Mouse (Mus musculus) hindbrain, embryonic 15.5 days (tissue): ENCODE data around the gene Zfp800. TPM values are rescaled to one million over a fixed set of nuclear protein-coding genes. Genes with fewer than 3 reads are reported as not detected.

Experiments used
- ATAC-seq: fragments of 200-750 bp; cut with Nextera tagmentation; 2 replicates; pipeline ENCODE4 v1.8.0; 2017; ENCODE audit warnings: low read depth, moderate number of reproducible peaks, moderate TSS enrichment; ENCODE audit not compliant: low FRiP score
- H3K27ac ChIP-seq: fragments of 300-500 bp; sonication (generic); replicated peaks from 2 replicates; pipeline ENCODE4 v1.5.1; 2015; ENCODE audit warnings: mild to moderate bottlenecking, inconsistent platforms
- H3K27me3 ChIP-seq: fragments of 300-500 bp; sonication (generic); 2 replicates; pipeline ENCODE4 v1.6.1; 2015; ENCODE audit warnings: control low read depth, inconsistent platforms
- H3K36me3 ChIP-seq: fragments of 300-500 bp; sonication (generic); 2 replicates; pipeline ENCODE4 v1.6.1; 2015; ENCODE audit warnings: control low read depth, inconsistent platforms
- H3K4me1 ChIP-seq: fragments of 300-500 bp; sonication (generic); replicated peaks from 2 replicates; pipeline ENCODE4 v1.6.1; 2015; ENCODE audit warnings: control low read depth, inconsistent platforms
- H3K4me2 ChIP-seq: fragments of 300-500 bp; sonication (generic); 2 replicates; pipeline ENCODE4 v1.6.1; 2015; ENCODE audit warnings: moderate library complexity, mild to moderate bottlenecking, inconsistent platforms
- H3K4me3 ChIP-seq: fragments of 300-500 bp; sonication (generic); 2 replicates; pipeline ENCODE4 v1.5.1; 2015; ENCODE audit warnings: mild to moderate bottlenecking, inconsistent platforms
- H3K9ac ChIP-seq: fragments of 300-500 bp; sonication (generic); 2 replicates; pipeline ENCODE4 v1.6.1; 2015; ENCODE audit warnings: inconsistent platforms
- H3K9me3 ChIP-seq: fragments of 300-500 bp; sonication (generic); 2 replicates; pipeline ENCODE4 v1.6.1; 2016; ENCODE audit warnings: control low read depth, inconsistent platforms
- WGBS: fragments of 180-500 bp; shearing (Covaris S2); methylation state at CpG from one replicate; pipeline ENCODE4 v1.1.7; 2015; 5-methylcytosine and 5-hydroxymethylcytosine counted together
- polyA plus RNA-seq: library from polyadenylated mRNA; unstranded; fragments of >200 nt; fragmentation: Nextera tagmentation; extraction: Ambion mirVana; gene quantifications from 2 replicates; pipeline ENCODE4 v1.2.1, GENCODE M21; 2015

Zfp800 gene
- polyA plus RNA-seq, 1 experiment from 2014 or later: 22.4 TPM

DNA sequence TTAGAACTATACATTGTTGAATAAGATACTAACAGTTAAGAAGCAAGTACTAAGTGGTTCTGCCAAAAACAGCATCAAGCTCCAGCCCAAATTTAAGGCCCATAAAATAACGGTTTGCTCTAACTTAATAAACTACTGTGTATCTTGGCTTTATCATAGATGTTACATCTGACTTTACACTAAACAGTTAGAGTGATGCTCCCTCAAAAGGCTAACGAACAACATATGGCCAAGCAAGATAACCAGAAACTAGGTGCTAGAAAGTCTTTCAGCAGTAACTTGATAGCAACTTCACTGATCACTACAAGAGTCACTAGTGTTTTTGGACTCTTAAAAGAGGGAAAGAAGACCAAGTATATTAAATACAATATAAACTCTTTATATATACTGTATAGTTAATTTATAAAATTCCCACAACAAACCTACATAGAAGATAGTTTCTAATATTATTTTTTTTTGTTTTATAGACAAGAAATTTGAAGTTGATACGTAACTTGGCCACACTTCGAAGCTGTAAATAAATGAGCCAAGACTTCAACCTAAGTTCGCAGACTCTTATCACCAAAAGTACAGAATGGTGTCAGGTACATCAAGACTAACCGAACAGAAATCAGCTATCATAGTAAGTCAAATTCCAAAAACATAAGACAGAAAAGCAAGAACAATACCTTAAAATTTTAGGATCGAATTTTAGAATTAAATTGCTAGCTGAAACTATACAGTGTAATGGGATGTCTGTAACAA lies 165.0 kb downstream of the Zfp800 start:
- Histone ChIP-seq H3K4me2 (no peak overlapping the region), H3K4me1 (no peaks in the 10 kb centered on the region), H3K9me3 (no peaks in the 10 kb centered on the region), H3K27ac (no peak overlapping the region), H3K27me3 (no peaks in the 10 kb centered on the region), H3K36me3 (0 out of 2 replicates have a peak, but pooled peaks cover 9% of the 10 kb centered on the region), H3K9ac (no peak overlapping the region), H3K4me3 (no peak overlapping the region)
- 97% methylated on average over 7 of the region's 7 CpGs for WGBS
- no peak for ATAC-seq

DNA sequence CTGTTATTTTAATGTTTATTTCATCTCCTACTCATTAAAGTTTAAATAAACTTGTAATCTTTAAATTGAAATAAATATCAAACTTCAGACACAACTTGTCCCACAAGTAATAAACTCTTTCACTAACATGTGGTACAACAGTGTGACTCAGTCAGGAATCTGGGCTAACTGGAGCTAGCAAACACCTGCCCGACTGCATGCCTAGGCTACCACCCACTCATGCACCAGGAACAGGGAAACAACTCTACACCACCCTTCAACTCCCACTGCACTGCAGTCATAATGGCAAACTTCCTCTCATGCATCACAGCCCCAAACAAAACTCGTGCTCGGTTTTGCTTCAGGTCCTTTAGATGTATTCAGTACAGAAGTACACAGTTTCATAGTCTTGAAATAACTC lies 169.7 kb downstream of the Zfp800 start:
- WGBS: 85% methylated on average over 3 of the region's 3 CpGs
- no peak overlapping the region for H3K4me3 ChIP-seq
- no peak overlapping the region for H3K9ac ChIP-seq
- no peaks in the 10 kb centered on the region for H3K27me3 ChIP-seq
- H3K4me1 ChIP-seq: no peaks in the 10 kb centered on the region
- no peak for ATAC-seq
- H3K4me2 ChIP-seq: no peak overlapping the region
- no peaks in the 10 kb centered on the region for H3K9me3 ChIP-seq
- H3K27ac ChIP-seq: no peak overlapping the region
- 0 out of 2 replicates have a peak, but pooled peaks cover 9% of the 10 kb centered on the region for H3K36me3 ChIP-seq

DNA sequence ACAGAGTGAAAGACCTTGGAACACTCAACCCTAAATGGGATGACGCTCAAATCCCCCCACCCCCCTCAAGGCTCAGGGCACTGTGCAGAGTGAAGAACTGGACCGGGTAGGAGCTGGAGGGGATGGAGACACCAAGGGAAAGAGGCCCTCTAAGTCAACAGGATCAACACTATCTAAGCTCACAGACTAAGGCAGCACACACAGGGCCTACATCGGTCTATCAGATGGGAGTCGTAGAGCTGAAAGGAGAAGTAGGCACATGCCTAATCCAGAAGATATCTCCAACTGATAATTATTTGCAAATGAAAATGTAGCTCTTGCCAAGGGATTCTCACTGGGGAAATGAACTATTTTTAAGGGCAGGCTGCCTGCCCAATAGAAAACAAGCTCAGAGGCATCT lies 176.8 kb downstream of the Zfp800 start:
- Histone ChIP-seq H3K27me3 (no peaks in the 10 kb centered on the region), H3K4me3 (no peak overlapping the region), H3K9me3 (no peaks in the 10 kb centered on the region), H3K4me1 (no peaks in the 10 kb centered on the region), H3K4me2 (no peak overlapping the region), H3K9ac (no peak overlapping the region), H3K36me3 (no peaks in the 10 kb centered on the region), H3K27ac (no peak overlapping the region)
- no peak for ATAC-seq
- WGBS: 88% methylated on average over 4 of the region's 4 CpGs

DNA sequence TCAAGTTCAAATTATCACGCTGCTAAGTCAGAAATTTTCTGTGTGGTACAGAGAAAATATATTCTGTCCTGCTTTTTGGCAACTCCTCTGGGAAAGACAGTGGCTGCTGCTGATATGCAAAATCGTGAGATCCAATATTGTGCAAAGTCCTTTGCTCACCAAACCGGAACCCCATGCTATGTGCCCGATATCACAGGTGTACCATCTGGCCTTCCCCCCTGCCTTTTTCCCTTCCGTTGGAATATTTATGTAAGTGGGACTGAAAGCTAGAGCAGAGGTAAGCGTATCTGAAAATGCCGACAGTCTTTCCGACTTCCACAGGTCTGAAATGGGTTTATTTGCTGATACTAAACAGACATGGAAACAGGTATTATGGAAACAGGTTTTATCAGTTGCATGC lies 179.4 kb downstream of the Zfp800 start:
- Histone ChIP-seq H3K4me3 (no peak overlapping the region), H3K9ac (no peak overlapping the region), H3K9me3 (no peaks in the 10 kb centered on the region), H3K4me2 (no peak overlapping the region), H3K27me3 (no peaks in the 10 kb centered on the region), H3K36me3 (no peaks in the 10 kb centered on the region), H3K4me1 (peaks cover 5% of the 10 kb centered on the region; the same call in 1 of the 2 replicates), H3K27ac (no peak overlapping the region)
- ATAC-seq: no peak
- 81% methylated on average over 8 of the region's 8 CpGs for WGBS

DNA sequence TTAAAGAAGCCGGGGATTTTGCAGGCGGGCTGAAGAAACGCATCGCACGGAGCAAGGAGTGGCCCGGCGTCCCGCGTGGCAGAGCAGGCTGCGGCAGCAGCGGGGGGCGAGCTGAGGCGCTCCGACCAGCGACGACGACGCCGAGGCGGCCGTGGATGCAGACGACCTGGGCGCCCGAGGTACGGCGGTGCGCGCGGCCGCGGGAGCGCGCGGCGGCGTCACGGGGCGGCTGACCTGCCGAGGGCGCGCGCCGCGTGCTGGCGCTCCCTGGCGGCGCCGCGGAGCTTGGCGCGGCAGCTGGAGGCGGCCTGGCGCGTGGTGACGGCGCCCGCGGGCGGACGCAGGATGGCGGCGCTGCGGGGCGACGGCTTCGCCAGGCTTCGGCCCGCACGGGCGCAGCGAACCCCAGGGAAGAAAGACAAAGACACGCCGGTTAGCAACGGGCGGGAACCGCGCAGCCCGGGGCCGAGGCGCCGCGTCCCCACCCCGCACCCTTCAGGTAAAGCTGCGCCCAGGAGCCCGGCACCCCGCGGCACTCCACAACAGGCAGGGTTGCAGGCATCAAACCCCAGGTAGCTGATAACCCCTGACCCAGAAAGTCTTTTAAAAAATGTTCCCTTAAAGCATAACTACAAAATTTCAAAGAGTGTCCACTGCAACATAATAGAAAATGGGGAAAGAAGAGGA lies 182.4 kb downstream of the Zfp800 start:
- Histone ChIP-seq H3K9me3 (no peaks in the 10 kb centered on the region), H3K27me3 (no peaks in the 10 kb centered on the region), H3K4me2 (peak overlapping the region; percentile 80), H3K36me3 (no peaks in the 10 kb centered on the region), H3K4me3 (peak overlapping the region; percentile 76), H3K4me1 (peaks cover 5% of the 10 kb centered on the region; the same call in 1 of the 2 replicates), H3K9ac (peak overlapping the region; percentile 79), H3K27ac (peak overlapping the region; percentile 87)
- peak; percentile 94 for ATAC-seq
- WGBS: under 1% methylated on average over 81 of the region's 87 CpGs

DNA sequence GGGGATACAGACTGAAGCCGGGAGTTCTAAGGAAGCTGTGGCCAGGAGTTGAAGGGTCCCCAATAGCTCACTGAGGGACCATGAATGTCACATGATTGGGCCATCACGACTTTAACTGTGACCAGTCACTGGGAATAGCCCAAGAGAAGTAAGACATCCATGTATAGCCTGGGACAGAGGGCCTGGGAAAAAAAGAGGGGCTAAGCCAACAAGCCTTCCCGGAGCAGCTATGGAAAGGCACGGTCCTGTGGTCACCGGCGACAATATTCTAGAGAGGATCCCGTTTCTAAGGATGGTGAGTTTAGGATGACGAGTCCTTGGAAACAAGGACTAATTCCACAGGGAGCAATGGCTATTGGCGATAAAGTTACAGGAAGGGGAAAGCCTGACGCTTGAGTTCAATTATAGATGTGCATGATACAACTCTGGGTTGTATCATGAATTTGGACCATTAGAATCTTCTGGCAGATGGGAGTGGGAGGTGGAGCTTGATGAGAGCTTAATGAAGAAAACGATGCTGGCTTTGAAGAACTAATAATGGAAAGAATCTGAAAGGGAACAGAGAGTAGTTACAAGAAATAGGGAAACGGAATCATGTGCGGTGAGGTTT lies 183.0 kb downstream of the Zfp800 start:
- ATAC-seq: peak; percentile 57
- Histone ChIP-seq H3K27me3 (no peaks in the 10 kb centered on the region), H3K9ac (peak overlapping the region; percentile 79), H3K9me3 (no peaks in the 10 kb centered on the region), H3K36me3 (no peaks in the 10 kb centered on the region), H3K4me2 (peak overlapping the region; percentile 80), H3K4me3 (peak overlapping the region; percentile 76), H3K27ac (peak overlapping the region; percentile 87), H3K4me1 (peaks cover 5% of the 10 kb centered on the region; the same call in 1 of the 2 replicates)
- WGBS: 26% methylated on average over 13 of the region's 13 CpGs

DNA sequence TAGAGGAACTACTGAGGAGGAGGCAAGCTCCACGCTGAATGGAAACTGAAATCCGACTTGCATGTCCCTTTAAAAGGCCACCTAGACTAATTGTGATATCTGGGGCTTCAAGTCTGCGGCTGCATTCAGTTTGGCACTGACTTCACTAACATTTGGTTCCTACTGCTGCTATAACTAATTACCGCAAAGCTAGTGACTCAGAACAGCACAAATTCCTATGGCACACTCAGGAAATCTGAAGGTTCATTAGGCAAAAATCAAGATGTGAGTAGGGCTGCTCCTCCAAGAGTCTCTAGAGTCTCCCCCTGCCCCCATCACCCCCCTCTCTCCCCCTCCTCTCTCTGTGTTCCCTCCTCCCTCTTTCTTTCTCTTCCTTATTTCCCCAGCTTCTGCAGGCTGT lies 194.4 kb downstream of the Zfp800 start:
- no peak for ATAC-seq
- Histone ChIP-seq H3K9ac (no peak overlapping the region), H3K4me2 (no peak overlapping the region), H3K9me3 (no peaks in the 10 kb centered on the region), H3K36me3 (no peaks in the 10 kb centered on the region), H3K4me3 (no peak overlapping the region), H3K4me1 (no peaks in the 10 kb centered on the region), H3K27me3 (no peaks in the 10 kb centered on the region), H3K27ac (no peak overlapping the region)
- WGBS: 43% methylated on average over 4 of the region's 4 CpGs

DNA sequence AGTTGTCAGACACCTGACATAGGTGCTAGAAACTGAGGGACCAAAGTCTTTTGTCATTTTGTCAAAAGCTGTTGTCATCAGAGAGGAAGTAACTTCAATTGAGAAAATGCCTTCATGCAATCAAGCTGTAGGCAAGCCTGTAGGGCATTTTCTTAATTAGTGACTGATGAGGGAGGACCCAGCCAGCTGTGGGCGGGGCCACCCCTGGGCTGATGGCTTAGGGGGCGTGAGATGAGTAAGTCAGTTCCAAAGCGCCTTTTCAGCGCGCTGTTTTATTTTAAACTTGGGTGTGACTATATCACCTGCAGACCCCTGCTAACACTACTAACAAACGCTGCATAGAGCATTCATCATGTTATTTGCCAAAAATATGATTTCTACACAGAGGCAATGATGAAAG lies 195.0 kb downstream of the Zfp800 start:
- Histone ChIP-seq H3K36me3 (no peaks in the 10 kb centered on the region), H3K9ac (no peak overlapping the region), H3K27me3 (no peaks in the 10 kb centered on the region), H3K9me3 (no peaks in the 10 kb centered on the region), H3K27ac (no peak overlapping the region), H3K4me2 (no peak overlapping the region; the same call in 1 of the 2 replicates), H3K4me3 (no peak overlapping the region), H3K4me1 (no peaks in the 10 kb centered on the region)
- WGBS: 55% methylated on average over 6 of the region's 6 CpGs
- no peak for ATAC-seq

DNA sequence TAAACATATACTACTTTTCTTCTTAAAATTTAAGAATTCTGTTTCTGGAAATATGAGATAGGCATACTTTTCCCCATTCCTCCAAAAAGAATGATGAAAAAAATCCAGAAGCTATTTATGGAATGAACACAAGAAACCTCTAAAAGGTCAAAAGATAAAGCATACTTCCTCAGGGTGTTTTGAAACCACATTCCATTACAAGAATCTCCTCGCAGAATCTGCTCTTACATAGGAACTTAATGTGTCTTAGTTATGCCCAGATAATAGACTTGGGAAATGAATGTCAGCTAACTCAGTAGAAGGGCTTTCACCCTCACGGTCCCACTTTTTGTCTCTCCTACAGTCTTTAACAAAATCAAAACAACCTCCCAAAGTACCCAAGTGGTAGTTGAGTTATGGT lies 203.9 kb downstream of the Zfp800 start:
- H3K36me3 ChIP-seq: no peaks in the 10 kb centered on the region
- no peak for ATAC-seq
- no peaks in the 10 kb centered on the region for H3K27me3 ChIP-seq
- H3K9me3 ChIP-seq: no peaks in the 10 kb centered on the region
- no peak overlapping the region for H3K9ac ChIP-seq
- H3K27ac ChIP-seq: no peak overlapping the region
- H3K4me3 ChIP-seq: no peak overlapping the region
- H3K4me1 ChIP-seq: no peaks in the 10 kb centered on the region
- H3K4me2 ChIP-seq: no peak overlapping the region
- WGBS: 66% methylated on average over 2 of the region's 2 CpGs

DNA sequence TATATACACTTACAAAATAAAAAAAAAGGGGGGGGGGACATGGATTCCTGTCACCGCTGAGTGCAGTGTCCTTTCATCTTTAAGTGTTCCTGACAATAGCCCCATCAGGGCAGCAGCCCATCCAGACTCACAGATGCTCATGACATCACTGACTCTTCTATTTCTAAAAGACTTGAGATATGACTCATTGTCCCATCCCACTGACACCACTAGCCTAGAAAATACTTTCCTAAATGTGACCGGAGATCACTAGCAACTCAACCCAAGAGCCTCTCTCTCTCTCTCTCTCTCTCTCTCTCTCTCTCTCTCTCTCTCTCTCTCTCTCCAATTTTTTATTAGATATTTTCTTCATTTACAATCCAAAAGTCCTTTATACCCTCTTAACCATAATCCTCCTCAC lies 205.9 kb downstream of the Zfp800 start:
- Histone ChIP-seq H3K4me2 (no peak overlapping the region), H3K4me3 (no peak overlapping the region), H3K27ac (no peak overlapping the region), H3K9ac (no peak overlapping the region), H3K9me3 (no peaks in the 10 kb centered on the region), H3K27me3 (no peaks in the 10 kb centered on the region), H3K36me3 (no peaks in the 10 kb centered on the region), H3K4me1 (no peaks in the 10 kb centered on the region)
- ATAC-seq: no peak
- WGBS: 93% methylated on average over 2 of the region's 2 CpGs
